In the genomic region with DNA sequence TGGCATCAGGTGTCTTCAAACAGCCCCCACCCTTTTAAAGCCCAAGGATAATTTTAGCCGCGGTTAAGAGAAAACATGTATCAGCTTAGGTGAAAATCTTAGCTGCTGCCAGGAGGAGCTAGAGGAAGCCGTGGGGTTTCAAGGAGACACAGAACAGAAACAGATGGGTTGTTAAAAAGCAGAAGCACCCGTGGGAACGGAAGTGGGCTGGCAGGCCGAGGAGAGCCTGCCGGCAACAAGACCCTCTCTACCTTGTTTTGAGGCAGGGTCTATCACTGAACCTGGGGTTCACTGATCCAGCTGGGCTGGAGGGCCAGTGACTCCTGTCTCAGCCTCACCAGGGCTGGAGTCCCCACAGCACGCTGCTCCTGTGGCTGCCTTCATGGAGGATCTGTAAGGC, we compare ENCODE assay signal across 13 mouse cellular contexts.
DNase-seq lines count a peak whose midpoint lies in the region; ATAC-seq and TF ChIP-seq lines count a peak whose summit lies in the region.
"Had no signal": no experiment of that assay in that cellular context is flagged by ENCODE, and none has a peak within 500 bp of the region (broad histone marks: within the 10 kb centered on the region; RNA-seq: fewer than 3 reads in every experiment).

No protein-coding gene starts in this region.

- H3K9ac ChIP-seq in hindbrain, embryonic 14.5 days: no peak overlapping the region
- H3K9ac ChIP-seq in CH12.LX (ENCODE audit: insufficient read depth, low read depth): no peak overlapping the region
- H3K9ac ChIP-seq: limb, embryonic 13.5 days had no signal

- TF ChIP-seq POLR2A in CH12.LX (IDR thresholded peaks at IDR 0.05; ENCODE audit: low read depth, low read length): no peak

- 0 out of 2 replicates have a peak, but pooled peaks cover 9% of the 10 kb centered on the region for H3K36me3 ChIP-seq in hindbrain, embryonic 10.5 days
- H3K36me3 ChIP-seq in hindbrain, embryonic 14.5 days (replicated peaks; ENCODE audit: control insufficient read depth, insufficient read depth): no peaks in the 10 kb centered on the region
- H3K36me3 ChIP-seq in CH12.LX (replicated peaks in 1 of 2; ENCODE audit: control insufficient read depth in 1 of 2, insufficient read depth in 1 of 2, low read length in 1 of 2): peaks cover 0 to 45% of the 10 kb centered on the region in 2 experiments
- no peaks in the 10 kb centered on the region for H3K36me3 ChIP-seq in splenic B cell, adult 2 months (ENCODE audit: control insufficient read depth, insufficient read depth, low read length, poor library complexity, severe bottlenecking)
- H3K36me3 ChIP-seq: limb, embryonic 13.5 days had no signal

- no peak for TF ChIP-seq EP300 in CH12.LX (IDR thresholded peaks at IDR 0.05; ENCODE audit: low read length)

- intact Hi-C loops in left cerebral cortex, postnatal 25 days (cut with DNase I): loop anchor here (5.0 kb wide), 1 partner anchor 78 kb away; no protein-coding TSS in a partner anchor

- H3K9me3 ChIP-seq in hindbrain, embryonic 10.5 days: 0 out of 2 replicates have a peak, but pooled peaks cover 4% of the 10 kb centered on the region
- no peaks in the 10 kb centered on the region for H3K9me3 ChIP-seq in hindbrain, embryonic 14.5 days (ENCODE audit: control insufficient read depth, low read length)
- no peaks in the 10 kb centered on the region for H3K9me3 ChIP-seq in CH12.LX (replicated peaks; ENCODE audit: low read length)
- H3K9me3 ChIP-seq: heart, embryonic 10.5 days had no signal

- no peak overlapping the region for H3K4me3 ChIP-seq in hindbrain, embryonic 10.5 days
- H3K4me3 ChIP-seq in hindbrain, embryonic 14.5 days (replicated peaks; ENCODE audit: low read length): no peak overlapping the region
- no peak overlapping the region for H3K4me3 ChIP-seq in CH12.LX (replicated peaks in 1 of 3; ENCODE audit: low read depth in 2 of 3, low read length in 2 of 3, poor library complexity in 1 of 3)
- H3K4me3 ChIP-seq: heart, embryonic 10.5 days; limb, embryonic 13.5 days had no signal

- 86% methylated on average over 8 of the region's 8 CpGs for WGBS in hindbrain, embryonic 10.5 days
- WGBS in hindbrain, embryonic 14.5 days: 71% methylated on average over 8 of the region's 8 CpGs

- in situ Hi-C loops in CH12.LX (cut with MboI; ENCODE audit: low pct_ligation_motif_present, low pct_unique_long_range_greater_than_20kb, low sequenced_read_pairs): no loop called here

- no peaks in the 10 kb centered on the region for H3K79me2 ChIP-seq in CH12.LX (replicated peaks; ENCODE audit: control insufficient read depth, extremely low read depth, insufficient read depth, poor library complexity, severe bottlenecking)

- dilution Hi-C loops in CH12.LX (cut with MboI; ENCODE audit: extremely low pct_ligation_motif_present, extremely low pct_unique_long_range_greater_than_20kb, low sequenced_read_pairs): no loop called here

- no peak overlapping the region for H3K4me2 ChIP-seq in hindbrain, embryonic 14.5 days (replicated peaks)
- H3K4me2 ChIP-seq in CH12.LX (ENCODE audit: insufficient read depth, low read depth, poor library complexity, severe bottlenecking): no peak overlapping the region
- H3K4me2 ChIP-seq: limb, embryonic 13.5 days had no signal

- peaks cover 21% of the 10 kb centered on the region for H3K4me1 ChIP-seq in hindbrain, embryonic 10.5 days (replicated peaks)
- H3K4me1 ChIP-seq in hindbrain, embryonic 14.5 days (replicated peaks; ENCODE audit: control insufficient read depth, insufficient read depth, low read length): 0 out of 2 replicates have a peak, but pooled peaks cover under 1% of the 10 kb centered on the region
- H3K4me1 ChIP-seq in CH12.LX (ENCODE audit: control insufficient read depth in 1 of 2, insufficient read depth in 2 of 2): peaks cover 0 to 31% of the 10 kb centered on the region in 2 experiments; a peak in 2 of 4 replicates

- ATAC-seq in hindbrain, embryonic 14.5 days (ENCODE audit: low FRiP score): no peak
- ATAC-seq in cerebellum, adult (ENCODE audit: insufficient number of reproducible peaks, low FRiP score, low TSS enrichment): no peak
- ATAC-seq: hindbrain, embryonic 16.5 days had no signal

- TF ChIP-seq CTCF in CH12.LX (conservative IDR thresholded peaks at IDR 0.05 in 1 of 2, IDR thresholded peaks at IDR 0.05 in 1 of 2; ENCODE audit: low read depth in 2 of 2, low read length in 2 of 2): no peak

- peak overlapping the region; percentile 35; the same call in 1 of the 2 replicates for H3K27ac ChIP-seq in hindbrain, embryonic 10.5 days
- H3K27ac ChIP-seq in hindbrain, embryonic 14.5 days: no peak overlapping the region
- no peak overlapping the region for H3K27ac ChIP-seq in CH12.LX (ENCODE audit: insufficient read depth, low read depth)
- H3K27ac ChIP-seq: heart, embryonic 10.5 days; limb, embryonic 13.5 days had no signal

- no peak for DNase-seq in hindbrain, embryonic 10.5 days (ENCODE audit: low spot score)
- DNase-seq in hindbrain, embryonic 14.5 days (ENCODE audit: low spot score): no peak
- peak; percentile 50 for DNase-seq in CH12.LX (ENCODE audit: extremely low read depth)
- DNase-seq in left cerebral cortex, postnatal 25 days (ENCODE audit: low spot score in 2 of 2): peak; percentile 51 to 78
- DNase-seq in splenic B cell, adult 2 months (ENCODE audit: low read depth, low spot score): peak; percentile 71
- no peak for DNase-seq in embryo, embryonic 11 days
- no peak for DNase-seq in heart, postnatal 4 days
- DNase-seq: kidney, postnatal 4 days; lung, postnatal 10 days had no signal

- no peak for TF ChIP-seq RAD21 in CH12.LX (IDR thresholded peaks at IDR 0.05; ENCODE audit: low read depth, low read length)

- H3K27me3 ChIP-seq in hindbrain, embryonic 10.5 days (ENCODE audit: insufficient read depth, poor library complexity, severe bottlenecking): no peaks in the 10 kb centered on the region
- no peaks in the 10 kb centered on the region for H3K27me3 ChIP-seq in hindbrain, embryonic 14.5 days (ENCODE audit: control insufficient read depth, insufficient read depth, low read length)
- H3K27me3 ChIP-seq in CH12.LX (replicated peaks): no peaks in the 10 kb centered on the region
- no peaks in the 10 kb centered on the region for H3K27me3 ChIP-seq in splenic B cell, adult 2 months (ENCODE audit: control insufficient read depth, insufficient read depth, low read length, poor library complexity, severe bottlenecking)
- H3K27me3 ChIP-seq: limb, embryonic 13.5 days had no signal

TF ChIP-seq in CH12.LX, 34 proteins besides CTCF, POLR2A, EP300 and RAD21:
- TF ChIP-seq ETS1 (conservative IDR thresholded peaks at IDR 0.05; ENCODE audit: low read depth, low read length) (0 out of 2 replicates have a peak, but pooled peaks have one; percentile 7), SIN3A (IDR thresholded peaks at IDR 0.05; ENCODE audit: low read length) (no peak), TCF12 (IDR thresholded peaks at IDR 0.05; ENCODE audit: low read depth, low read length) (no peak), E2F4 (IDR thresholded peaks at IDR 0.05; ENCODE audit: insufficient replicate concordance, low read depth, low read length) (no peak), ZMIZ1 (IDR thresholded peaks at IDR 0.05; ENCODE audit: low read depth, low read length) (no peak)

Comparison
In these comparisons a context has a peak if more than half of its experiments do, and no peak if none do; other contexts are left out.
1. DNase-seq: peak in CH12.LX (single experiment), left cerebral cortex, postnatal 25 days (2 of 2) and splenic B cell, adult 2 months (single experiment); none in hindbrain, embryonic 10.5 days (single experiment), hindbrain, embryonic 14.5 days (single experiment), embryo, embryonic 11 days (single experiment) and heart, postnatal 4 days (single experiment).